Mouse (Mus musculus) lung, embryonic 15.5 days (tissue): ENCODE results near the gene Lrrc46. TPM values are rescaled to one million over a fixed set of nuclear protein-coding genes. Genes with fewer than 3 reads are reported as not detected.

ENCODE experiments used
- ATAC-seq: fragments of 200-750 bp; cut with Nextera tagmentation; 2 replicates; pipeline ENCODE4 v1.8.0; 2017; ENCODE audit warnings: moderate number of reproducible peaks, borderline replicate concordance; ENCODE audit not compliant: low FRiP score, low TSS enrichment; ENCODE audit errors: extremely low read depth
- H3K27ac ChIP-seq: fragments of 300-500 bp; sonication (generic); 2 replicates; pipeline ENCODE4 v1.5.1; 2015; ENCODE audit warnings: moderate library complexity, mild to moderate bottlenecking, inconsistent platforms
- H3K27me3 ChIP-seq: fragments of 300-500 bp; sonication (generic); 2 replicates; pipeline ENCODE4 v1.6.1; 2015; ENCODE audit warnings: inconsistent platforms
- H3K36me3 ChIP-seq: fragments of 300-500 bp; sonication (generic); 2 replicates; pipeline ENCODE4 v1.6.1; 2015; ENCODE audit warnings: inconsistent platforms
- H3K4me1 ChIP-seq: fragments of 300-500 bp; sonication (generic); 2 replicates; pipeline ENCODE4 v1.6.1; 2015; ENCODE audit warnings: inconsistent platforms
- H3K4me2 ChIP-seq: fragments of 300-500 bp; sonication (generic); 2 replicates; pipeline ENCODE4 v1.6.1; 2015; ENCODE audit warnings: inconsistent platforms, mild to moderate bottlenecking, moderate library complexity
- H3K4me3 ChIP-seq: fragments of 300-500 bp; sonication (generic); 2 replicates; pipeline ENCODE4 v1.5.1; 2015; ENCODE audit warnings: mild to moderate bottlenecking, inconsistent platforms
- H3K9ac ChIP-seq: fragments of 300-500 bp; sonication (generic); 2 replicates; pipeline ENCODE4 v1.6.1; 2015; ENCODE audit warnings: inconsistent platforms
- H3K9me3 ChIP-seq: fragments of 300-500 bp; sonication (generic); 2 replicates; pipeline ENCODE4 v1.6.1; 2016; ENCODE audit warnings: inconsistent platforms
- WGBS: fragments of 180-500 bp; shearing (Covaris S2); methylation state at CpG from one replicate; pipeline ENCODE4 v1.1.7; 2015; 5-methylcytosine and 5-hydroxymethylcytosine counted together
- polyA plus RNA-seq: library from polyadenylated mRNA; unstranded; fragments of >200 nt; fragmentation: Nextera tagmentation; extraction: Ambion mirVana; gene quantifications from 2 replicates; pipeline ENCODE4 v1.2.1, GENCODE M21; 2015

Gene Lrrc46
- polyA plus RNA-seq, 1 experiment from 2014 or later = 5.9 TPM

DNA sequence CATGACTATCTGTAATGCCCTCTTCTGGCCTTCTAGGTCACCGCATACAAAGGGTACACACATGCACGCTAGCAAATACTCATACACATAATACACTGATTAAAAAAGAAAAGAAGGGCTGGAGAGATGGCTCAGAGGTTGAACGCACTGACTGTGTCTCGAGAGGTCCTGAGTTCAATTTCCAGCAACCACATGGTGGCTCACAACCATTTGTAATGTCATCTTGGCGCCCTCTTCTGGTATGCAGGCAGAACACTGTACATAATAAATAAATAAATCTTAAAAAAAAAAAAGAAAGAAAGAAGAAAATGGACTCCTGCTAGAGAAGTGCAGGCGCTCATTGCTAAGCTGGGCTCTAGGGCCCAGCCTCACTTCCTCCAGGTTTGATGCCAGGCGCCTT is 4.7 kb upstream of the Lrrc46 start:
- Histone ChIP-seq H3K9me3 (no peaks in the 10 kb centered on the region), H3K4me2 (no peak overlapping the region), H3K36me3 (peaks cover 37% of the 10 kb centered on the region), H3K27ac (no peak overlapping the region), H3K4me3 (no peak overlapping the region), H3K27me3 (no peaks in the 10 kb centered on the region), H3K9ac (no peak overlapping the region), H3K4me1 (peaks cover 17% of the 10 kb centered on the region)
- no peak for ATAC-seq
- WGBS = 78% methylated on average over 7 of the region's 7 CpGs

DNA sequence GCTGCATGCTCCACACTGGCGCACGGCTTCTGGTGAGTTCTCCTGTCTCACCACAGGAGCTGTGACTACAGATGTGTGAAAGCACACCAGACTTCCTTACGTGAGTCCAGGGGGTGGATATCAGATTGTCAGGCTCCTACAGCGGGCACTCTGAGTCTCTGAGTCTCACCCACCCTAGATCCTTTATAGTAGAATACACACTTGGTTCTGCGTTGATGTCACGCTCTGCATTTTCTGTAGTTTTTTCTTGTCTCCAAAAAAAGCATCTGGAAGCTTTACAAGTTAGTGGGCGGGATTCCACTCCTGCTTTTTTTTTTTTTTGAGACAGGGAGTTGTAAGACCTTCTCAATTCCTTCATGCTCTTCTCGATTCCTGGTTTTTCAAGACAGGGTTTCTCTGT is 3.7 kb upstream of the Lrrc46 start:
- H3K4me1 ChIP-seq = peaks cover 16% of the 10 kb centered on the region
- no peak overlapping the region for H3K4me3 ChIP-seq
- no peak for ATAC-seq
- H3K9me3 ChIP-seq = no peaks in the 10 kb centered on the region
- no peak overlapping the region for H3K4me2 ChIP-seq
- WGBS = 91% methylated on average over 8 of the region's 8 CpGs
- peaks cover 37% of the 10 kb centered on the region for H3K36me3 ChIP-seq
- H3K27me3 ChIP-seq = no peaks in the 10 kb centered on the region
- H3K9ac ChIP-seq = no peak overlapping the region
- no peak overlapping the region for H3K27ac ChIP-seq

DNA sequence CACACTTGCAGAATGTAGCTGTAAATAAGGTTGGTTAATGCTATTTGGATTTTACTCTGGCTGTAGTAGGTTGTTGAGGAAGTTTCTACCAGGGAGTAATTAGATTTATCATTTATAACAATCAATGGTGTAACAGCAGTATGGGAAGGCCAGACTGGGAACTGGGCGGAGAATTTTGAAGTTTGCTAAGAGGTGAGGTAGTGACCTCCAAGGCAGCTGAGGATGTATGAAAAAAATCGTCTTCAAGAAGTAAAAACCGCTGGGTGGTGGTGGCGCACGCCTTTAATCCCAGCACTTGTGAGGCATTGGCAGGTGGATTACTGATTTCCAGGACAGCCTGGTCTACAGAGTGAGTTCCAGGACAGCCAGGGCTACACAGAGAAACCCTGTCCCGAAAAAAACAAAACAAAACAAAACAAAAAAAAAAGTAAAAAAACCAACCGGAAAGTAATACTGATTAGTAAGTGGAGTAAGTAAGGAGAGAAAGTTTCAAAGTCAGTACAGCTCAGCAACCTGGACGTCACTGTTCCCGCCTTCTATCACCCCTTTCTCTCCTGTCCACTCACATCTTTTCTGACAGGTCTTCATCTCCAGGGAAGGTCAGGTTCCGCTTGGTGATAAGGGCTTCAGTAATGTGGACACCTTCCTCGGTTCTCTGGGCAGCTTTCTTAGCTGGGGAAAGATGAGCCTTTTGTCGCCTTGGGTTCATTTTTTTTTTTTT is 746 bp downstream of the Lrrc46 start:
- peak overlapping the region; percentile 92 for H3K4me2 ChIP-seq
- ATAC-seq = no peak
- peaks cover 16% of the 10 kb centered on the region for H3K4me1 ChIP-seq
- H3K4me3 ChIP-seq = peak overlapping the region; percentile 74
- no peaks in the 10 kb centered on the region for H3K9me3 ChIP-seq
- WGBS = 39% methylated on average over 12 of the region's 12 CpGs
- H3K27ac ChIP-seq = no peak overlapping the region
- no peaks in the 10 kb centered on the region for H3K27me3 ChIP-seq
- peaks cover 8% of the 10 kb centered on the region; the same call in 1 of the 2 replicates for H3K36me3 ChIP-seq
- peak overlapping the region; percentile 54; the same call in 1 of the 2 replicates for H3K9ac ChIP-seq

DNA sequence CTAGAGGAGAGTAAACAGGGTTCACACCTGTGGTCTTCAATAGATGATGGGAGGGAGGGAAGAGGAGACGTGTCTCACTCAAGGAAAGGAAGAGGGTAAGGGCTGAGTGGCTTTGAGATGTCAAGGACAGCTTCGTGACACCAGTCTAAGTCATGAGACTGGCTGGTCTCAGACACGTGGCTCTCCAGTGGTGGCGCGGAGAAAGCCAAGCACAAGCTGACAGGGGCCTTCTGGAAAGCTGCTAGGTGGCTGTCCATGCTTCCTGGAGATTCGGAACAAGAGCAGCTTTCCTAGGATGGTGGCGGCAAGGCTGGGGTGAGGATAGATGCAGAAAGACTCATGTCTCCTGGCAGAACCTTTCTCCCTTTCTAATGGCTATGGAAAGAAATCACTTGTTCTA is 2.3 kb downstream of the Lrrc46 start:
- no peaks in the 10 kb centered on the region for H3K9me3 ChIP-seq
- H3K27ac ChIP-seq = no peak overlapping the region
- H3K4me3 ChIP-seq = no peak overlapping the region
- no peak overlapping the region for H3K4me2 ChIP-seq
- no peak overlapping the region for H3K9ac ChIP-seq
- peaks cover 16% of the 10 kb centered on the region for H3K4me1 ChIP-seq
- no peak for ATAC-seq
- H3K36me3 ChIP-seq = no peaks in the 10 kb centered on the region
- no peaks in the 10 kb centered on the region for H3K27me3 ChIP-seq
- WGBS = 51% methylated on average over 7 of the region's 7 CpGs

DNA sequence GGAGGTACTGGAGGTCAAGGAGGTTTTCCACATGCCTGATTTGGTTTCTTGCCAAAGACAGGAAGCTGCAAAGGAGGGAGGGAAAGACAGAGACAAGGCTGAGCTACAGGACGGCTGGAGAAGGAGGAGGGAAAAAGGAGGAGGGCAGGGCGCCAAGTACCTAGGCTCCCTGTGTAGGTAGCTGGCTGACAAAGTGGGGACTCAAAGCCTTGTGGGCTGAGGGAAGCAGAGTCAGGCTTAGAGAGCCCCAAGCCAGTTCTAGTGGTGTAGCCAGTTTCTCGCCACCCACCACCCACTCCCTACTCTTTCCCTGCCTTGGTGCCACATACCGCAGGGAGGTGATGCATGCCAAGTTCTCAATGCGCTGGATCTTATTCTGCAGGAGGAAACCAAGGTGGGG is 5.1 kb downstream of the Lrrc46 start:
- Histone ChIP-seq H3K4me2 (no peak overlapping the region), H3K4me1 (peaks cover 7% of the 10 kb centered on the region; the same call in 1 of the 2 replicates), H3K9ac (no peak overlapping the region), H3K27me3 (no peaks in the 10 kb centered on the region), H3K9me3 (no peaks in the 10 kb centered on the region), H3K4me3 (no peak overlapping the region), H3K27ac (no peak overlapping the region), H3K36me3 (no peaks in the 10 kb centered on the region)
- 60% methylated on average over 5 of the region's 5 CpGs for WGBS
- ATAC-seq = no peak

DNA sequence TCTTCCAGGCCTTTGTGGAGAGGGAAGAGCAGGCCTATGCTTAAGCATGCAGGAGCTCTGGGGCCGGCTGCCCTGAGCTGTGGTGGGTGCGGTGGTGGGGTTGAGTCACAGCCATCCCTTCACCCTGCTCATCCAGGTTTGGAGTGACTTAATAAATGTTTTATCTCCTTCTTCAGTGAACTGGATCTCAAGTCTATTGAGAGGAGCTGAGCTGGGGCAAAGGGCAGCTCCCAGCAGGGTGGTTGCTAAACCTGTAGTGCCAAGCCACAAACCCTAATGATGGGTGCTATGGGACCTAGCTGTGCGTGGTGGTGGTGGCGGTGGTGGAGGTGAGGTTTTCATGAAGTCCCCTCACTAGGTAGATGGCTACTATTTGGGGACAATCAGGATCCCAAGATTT is 7.4 kb downstream of the Lrrc46 start:
- WGBS = 85% methylated on average over 4 of the region's 4 CpGs
- Histone ChIP-seq H3K27me3 (no peaks in the 10 kb centered on the region), H3K9me3 (no peaks in the 10 kb centered on the region), H3K36me3 (no peaks in the 10 kb centered on the region), H3K4me1 (peaks cover 12% of the 10 kb centered on the region), H3K27ac (no peak overlapping the region), H3K4me2 (no peak overlapping the region), H3K9ac (no peak overlapping the region), H3K4me3 (no peak overlapping the region)
- no peak for ATAC-seq

DNA sequence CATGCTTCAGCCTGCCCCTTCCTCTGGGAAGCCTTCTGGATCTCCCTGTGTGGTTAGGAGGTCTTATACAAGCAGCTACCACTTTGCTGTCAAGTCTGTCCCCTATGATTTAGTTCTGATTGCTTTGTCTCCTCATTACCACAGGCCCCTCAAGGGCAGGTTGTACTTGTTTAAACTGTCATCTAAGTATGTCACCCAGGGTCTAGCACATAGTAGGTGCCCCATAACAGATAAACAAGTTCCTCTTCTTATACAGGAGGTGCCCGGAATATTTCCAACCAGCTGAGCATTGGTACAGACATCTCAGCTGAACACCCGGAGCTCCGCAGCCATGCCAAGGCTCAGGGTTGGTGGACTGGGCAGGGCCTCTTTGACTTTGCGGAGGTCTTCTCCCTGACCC is 8.7 kb downstream of the Lrrc46 start:
- no peak overlapping the region for H3K27ac ChIP-seq
- H3K36me3 ChIP-seq = no peaks in the 10 kb centered on the region
- no peaks in the 10 kb centered on the region for H3K27me3 ChIP-seq
- ATAC-seq = no peak
- no peaks in the 10 kb centered on the region for H3K9me3 ChIP-seq
- 96% methylated on average over 4 of the region's 4 CpGs for WGBS
- H3K4me1 ChIP-seq = peaks cover 12% of the 10 kb centered on the region
- no peak overlapping the region for H3K4me3 ChIP-seq
- no peak overlapping the region for H3K9ac ChIP-seq
- H3K4me2 ChIP-seq = no peak overlapping the region

DNA sequence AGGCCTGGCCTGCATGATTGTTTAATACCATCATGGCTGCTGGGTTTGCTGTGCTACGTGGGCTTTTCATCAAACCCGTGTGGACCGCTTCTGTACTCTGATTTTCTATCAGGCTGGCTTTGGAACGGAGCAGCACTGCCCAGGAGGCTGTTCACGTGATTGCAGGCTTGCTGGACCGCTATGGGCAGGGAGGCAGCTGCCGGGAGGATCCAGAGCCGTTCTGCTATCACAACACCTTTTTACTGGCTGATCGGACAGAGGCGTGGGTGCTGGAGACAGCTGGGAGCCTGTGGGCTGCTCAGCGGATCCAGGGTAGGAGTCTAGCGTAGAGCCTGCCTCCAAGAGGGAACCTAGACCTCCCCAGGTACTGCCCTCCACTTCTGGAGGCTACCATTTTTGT is 9.2 kb downstream of the Lrrc46 start:
- no peak for ATAC-seq
- Histone ChIP-seq H3K27ac (no peak overlapping the region), H3K4me2 (no peak overlapping the region), H3K4me3 (no peak overlapping the region), H3K36me3 (no peaks in the 10 kb centered on the region), H3K9ac (no peak overlapping the region), H3K27me3 (no peaks in the 10 kb centered on the region), H3K4me1 (peaks cover 12% of the 10 kb centered on the region), H3K9me3 (no peaks in the 10 kb centered on the region)
- 69% methylated on average over 12 of the region's 12 CpGs for WGBS

DNA sequence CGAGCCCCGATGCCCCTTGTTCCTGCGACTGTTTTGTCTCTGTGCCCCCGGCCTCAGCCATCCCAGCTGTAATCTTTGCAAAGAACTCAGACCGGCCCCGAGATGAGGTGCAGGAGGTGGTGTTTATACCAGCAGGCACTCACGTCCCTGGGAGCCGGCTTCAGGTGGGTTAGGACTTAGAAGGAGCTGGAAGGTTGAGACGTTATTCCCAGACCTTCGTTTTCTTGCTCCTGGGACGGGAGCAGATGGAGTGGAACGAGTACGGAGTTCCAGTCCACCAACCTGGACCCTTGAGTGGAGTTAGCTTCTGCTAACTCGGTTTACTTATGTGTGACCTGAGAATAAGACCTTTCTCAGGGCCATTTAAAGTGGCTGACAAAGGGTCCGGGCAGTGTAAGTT is 10.8 kb downstream of the Lrrc46 start:
- H3K4me2 ChIP-seq = peak overlapping the region; percentile 81
- WGBS = 12% methylated on average over 15 of the region's 15 CpGs
- peak overlapping the region; percentile 60 for H3K9ac ChIP-seq
- H3K4me3 ChIP-seq = peak overlapping the region; percentile 57
- ATAC-seq = no peak
- peak overlapping the region; percentile 84 for H3K27ac ChIP-seq
- H3K27me3 ChIP-seq = no peaks in the 10 kb centered on the region
- H3K36me3 ChIP-seq = no peaks in the 10 kb centered on the region
- H3K9me3 ChIP-seq = no peaks in the 10 kb centered on the region
- peaks cover 17% of the 10 kb centered on the region for H3K4me1 ChIP-seq

DNA sequence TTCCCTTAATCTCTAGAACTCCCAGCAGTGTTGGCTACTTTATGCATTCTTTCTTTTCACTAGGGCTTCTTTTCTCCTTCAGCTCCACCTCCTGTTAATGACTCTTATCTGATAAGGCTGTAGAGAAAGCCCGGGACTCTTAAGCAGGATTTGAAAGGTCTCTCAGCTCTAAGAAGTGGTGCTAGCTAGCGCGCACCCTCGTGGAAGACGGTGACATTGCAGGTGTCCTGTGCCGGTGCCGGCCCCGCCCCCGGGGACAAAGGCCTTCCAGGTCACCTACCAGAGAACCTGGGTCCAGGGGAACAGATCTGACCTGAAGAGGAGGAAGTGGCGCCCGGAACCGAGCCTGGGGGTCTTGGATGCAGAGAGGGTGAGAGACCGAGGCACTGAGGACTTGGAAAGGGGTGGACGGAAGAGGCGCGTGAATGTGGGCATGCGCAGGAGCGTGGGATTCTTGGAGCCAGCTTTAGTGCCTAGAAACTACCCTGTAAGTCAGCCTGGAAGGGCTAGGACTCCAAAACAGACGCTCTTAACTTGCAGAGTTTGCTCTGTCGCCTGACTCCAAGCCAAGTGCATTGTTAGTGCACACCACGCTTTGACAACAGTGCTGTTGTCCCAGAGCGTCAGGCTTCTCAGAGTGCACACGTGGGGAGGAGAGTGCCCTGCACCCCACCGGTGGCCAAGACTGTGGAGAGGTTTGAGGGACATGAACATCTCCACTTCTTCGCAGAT is 11.4 kb downstream of the Lrrc46 start, which contains the start of gene Scrn2:
Scrn2 (plus strand) TSS at position 253 of the 732 bp plus-strand sequence.
- 0 out of 2 replicates have a peak, but pooled peaks cover 3% of the 10 kb centered on the region for H3K27me3 ChIP-seq
- H3K9me3 ChIP-seq = no peaks in the 10 kb centered on the region
- peak; percentile 76 for ATAC-seq
- peak within 1 kb of the TSS; percentile 57 for H3K4me3 ChIP-seq
- H3K9ac ChIP-seq = peak within 1 kb of the TSS; percentile 60
- peak within 1 kb of the TSS; percentile 81 for H3K4me2 ChIP-seq
- H3K36me3 ChIP-seq = no peaks in the 10 kb centered on the region
- WGBS = under 1% methylated on average over 25 of the region's 25 CpGs
- peak within 1 kb of the TSS; percentile 84 for H3K27ac ChIP-seq
- peaks cover 19% of the 10 kb centered on the region for H3K4me1 ChIP-seq

DNA sequence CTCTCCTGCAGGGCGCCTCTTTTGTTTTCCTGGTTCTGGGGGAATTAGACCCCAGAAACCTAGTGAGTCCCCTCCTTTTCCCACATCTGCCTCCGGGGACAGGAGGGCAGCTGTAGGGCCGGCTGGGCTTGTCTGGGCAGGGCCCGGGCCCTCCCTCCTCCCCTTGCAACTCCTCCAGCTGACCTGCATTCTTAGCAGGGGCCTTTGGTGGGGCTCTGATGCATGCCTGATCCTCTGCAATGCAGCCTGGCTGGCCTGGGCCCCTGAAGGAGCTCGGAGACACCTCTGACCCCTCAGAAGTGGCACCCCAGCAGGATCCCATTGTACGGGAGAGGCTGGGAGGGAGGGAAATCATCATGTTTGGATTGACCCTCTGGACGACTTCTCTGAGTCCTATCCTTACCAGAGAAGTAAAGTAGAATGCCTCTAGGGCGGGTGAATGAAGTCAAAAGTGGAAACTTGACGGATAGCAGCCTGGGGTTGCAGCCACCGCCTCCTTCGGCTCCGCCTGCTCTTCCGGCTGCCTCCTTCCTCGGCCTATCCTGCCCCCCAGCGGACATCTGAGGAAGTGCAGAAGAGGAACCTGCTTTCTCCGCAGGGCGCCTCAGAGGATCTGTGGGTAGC is 15.4 kb downstream of the Lrrc46 start:
- Histone ChIP-seq H3K4me3 (peak overlapping the region; percentile 27), H3K9ac (peak overlapping the region; percentile 42), H3K4me2 (peak overlapping the region; percentile 50), H3K4me1 (peaks cover 34% of the 10 kb centered on the region), H3K27ac (peak overlapping the region; percentile 82), H3K27me3 (peaks cover 40% of the 10 kb centered on the region), H3K36me3 (no peaks in the 10 kb centered on the region), H3K9me3 (no peaks in the 10 kb centered on the region)
- peak; percentile 60; the same call in 1 of the 2 replicates for ATAC-seq
- WGBS = 5% methylated on average over 17 of the region's 17 CpGs

DNA sequence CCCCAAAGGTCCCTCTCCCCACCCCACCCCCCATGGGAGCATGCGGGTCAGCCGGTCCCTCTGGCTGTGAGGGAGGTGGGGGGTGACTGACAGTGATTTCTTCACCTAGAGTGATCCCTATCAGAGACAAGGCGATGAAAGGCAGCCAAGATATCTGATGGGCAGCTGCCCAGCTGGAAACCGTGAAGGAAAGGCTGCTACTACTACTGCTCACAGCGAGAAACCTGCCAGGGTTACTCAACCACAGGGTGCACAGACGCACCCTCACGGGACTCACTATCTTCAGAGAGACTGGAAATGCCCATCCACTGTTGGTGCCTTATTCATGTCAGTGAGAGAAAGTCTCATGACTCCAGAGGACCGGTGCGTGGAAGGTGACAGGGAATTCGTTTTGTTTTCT is 16.2 kb downstream of the Lrrc46 start:
- Histone ChIP-seq H3K4me1 (peaks cover 26% of the 10 kb centered on the region), H3K9me3 (no peaks in the 10 kb centered on the region), H3K9ac (no peak overlapping the region), H3K4me3 (no peak overlapping the region), H3K4me2 (no peak overlapping the region), H3K36me3 (no peaks in the 10 kb centered on the region), H3K27me3 (peaks cover 49% of the 10 kb centered on the region), H3K27ac (no peak overlapping the region)
- ATAC-seq = no peak
- 42% methylated on average over 10 of the region's 10 CpGs for WGBS
